Mouse (Mus musculus): ENCODE measurements around the gene A230050P20Rik. TPM values are rescaled to one million over a fixed set of nuclear protein-coding genes. Genes with fewer than 3 reads are reported as not detected.

A230050P20Rik gene
- polyA plus RNA-seq, 1 experiment = 25.3 TPM

- H3K27ac ChIP-seq (ENCODE audit: insufficient read depth, low read length) = no peak overlapping the region
- TF ChIP-seq CTCF (IDR thresholded peaks at IDR 0.05; ENCODE audit: borderline replicate concordance, insufficient read depth, low read length) (no peak), POLR2A (IDR thresholded peaks at IDR 0.05; ENCODE audit: low read depth, low read length) (no peak)
Observed at GRCm38 (mm10) chr9:20838931-20839330, 29.5 kb upstream of the A230050P20Rik start.

DNA sequence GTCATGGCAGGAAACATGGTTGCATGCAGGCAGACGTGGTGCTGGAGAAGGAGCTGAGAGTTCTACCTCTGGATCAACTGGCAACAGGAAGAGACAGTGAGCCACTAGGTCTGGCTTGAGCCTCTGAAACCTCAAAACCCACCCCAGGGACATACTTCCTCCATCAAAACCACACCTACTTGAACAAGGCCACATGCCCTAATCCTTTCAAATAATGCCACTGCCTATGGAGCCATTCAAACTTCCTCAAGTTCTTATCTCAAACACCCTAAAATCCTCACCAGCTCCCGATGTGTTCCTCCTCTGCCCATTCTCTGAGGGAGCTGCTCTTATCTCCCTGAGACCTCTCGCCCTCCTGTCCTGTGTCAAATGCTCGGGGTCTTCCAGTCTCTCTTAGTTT is 26.2 kb upstream of the A230050P20Rik start:
- Histone ChIP-seq H3K4me3 (ENCODE audit: insufficient read depth, low read length) (no peak overlapping the region), H3K27ac (ENCODE audit: insufficient read depth, low read length) (no peak overlapping the region), H3K4me1 (ENCODE audit: control insufficient read depth, insufficient read depth, low read length) (no peaks in the 10 kb centered on the region)
- no peak for TF ChIP-seq CTCF (IDR thresholded peaks at IDR 0.05; ENCODE audit: borderline replicate concordance, insufficient read depth, low read length)
- TF ChIP-seq POLR2A (IDR thresholded peaks at IDR 0.05; ENCODE audit: low read depth, low read length) = no peak

More at GRCm38 (mm10) chr9:20838931-20839330, 29.5 kb upstream of the A230050P20Rik start:
- Histone ChIP-seq H3K4me1 (ENCODE audit: control insufficient read depth, insufficient read depth, low read length) (no peaks in the 10 kb centered on the region), H3K4me3 (ENCODE audit: insufficient read depth, low read length) (no peak overlapping the region)

- no peak for TF ChIP-seq POLR2A (IDR thresholded peaks at IDR 0.05; ENCODE audit: low read depth, low read length)
- TF ChIP-seq CTCF (IDR thresholded peaks at IDR 0.05; ENCODE audit: borderline replicate concordance, insufficient read depth, low read length) = no peak
- Histone ChIP-seq H3K27ac (ENCODE audit: insufficient read depth, low read length) (no peak overlapping the region), H3K4me1 (ENCODE audit: control insufficient read depth, insufficient read depth, low read length) (no peaks in the 10 kb centered on the region), H3K4me3 (ENCODE audit: insufficient read depth, low read length) (no peak overlapping the region)
Observed at GRCm38 (mm10) chr9:20842670-20843069, 25.8 kb upstream of the A230050P20Rik start.

- H3K4me1 ChIP-seq (ENCODE audit: control insufficient read depth, insufficient read depth, low read length) = no peaks in the 10 kb centered on the region
- no peak overlapping the region for H3K4me3 ChIP-seq (ENCODE audit: insufficient read depth, low read length)
- no peak overlapping the region for H3K27ac ChIP-seq (ENCODE audit: insufficient read depth, low read length)
- TF ChIP-seq CTCF (IDR thresholded peaks at IDR 0.05; ENCODE audit: borderline replicate concordance, insufficient read depth, low read length) = no peak
- no peak for TF ChIP-seq POLR2A (IDR thresholded peaks at IDR 0.05; ENCODE audit: low read depth, low read length)
Observed at GRCm38 (mm10) chr9:20850179-20850578, 18.3 kb upstream of the A230050P20Rik start.

DNA sequence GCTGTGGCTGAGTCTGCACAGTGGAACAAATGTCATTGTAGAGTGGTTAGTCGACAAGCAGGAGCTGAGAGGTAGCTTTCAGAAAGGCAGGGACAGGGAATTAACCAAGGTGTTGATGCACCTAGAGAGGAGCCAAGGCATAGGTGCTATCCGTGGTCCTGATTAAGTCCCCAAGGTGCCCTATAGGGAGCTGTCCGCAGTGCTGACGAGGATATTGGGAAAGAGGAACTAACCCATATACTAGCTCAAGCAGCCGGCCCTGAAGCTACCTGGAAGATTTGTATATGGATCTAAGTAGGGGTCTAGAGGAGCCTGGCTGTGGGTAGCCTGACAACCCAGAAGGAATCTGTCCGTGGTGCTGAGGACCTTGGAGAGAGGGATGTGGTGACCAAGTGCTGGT is 11.3 kb upstream of the A230050P20Rik start:
- TF ChIP-seq POLR2A (IDR thresholded peaks at IDR 0.05; ENCODE audit: low read depth, low read length) = no peak
- no peak for TF ChIP-seq CTCF (IDR thresholded peaks at IDR 0.05; ENCODE audit: borderline replicate concordance, insufficient read depth, low read length)

GRCm38 (mm10) chr9:20859926-20860325 is 8.5 kb upstream of the A230050P20Rik start:
- Histone ChIP-seq H3K4me1 (ENCODE audit: control insufficient read depth, insufficient read depth, low read length) (no peaks in the 10 kb centered on the region; the same call in 1 of the 2 replicates), H3K27ac (ENCODE audit: insufficient read depth, low read length) (no peak overlapping the region), H3K4me3 (ENCODE audit: insufficient read depth, low read length) (no peak overlapping the region)
- TF ChIP-seq CTCF (IDR thresholded peaks at IDR 0.05; ENCODE audit: borderline replicate concordance, insufficient read depth, low read length) = no peak
- no peak for TF ChIP-seq POLR2A (IDR thresholded peaks at IDR 0.05; ENCODE audit: low read depth, low read length)

More for the DNA sequence above, 11.3 kb upstream of the A230050P20Rik start:
- Histone ChIP-seq H3K4me3 (ENCODE audit: insufficient read depth, low read length) (no peak overlapping the region), H3K27ac (ENCODE audit: insufficient read depth, low read length) (no peak overlapping the region), H3K4me1 (ENCODE audit: control insufficient read depth, insufficient read depth, low read length) (no peaks in the 10 kb centered on the region; the same call in 1 of the 2 replicates)

- Histone ChIP-seq H3K4me1 (ENCODE audit: control insufficient read depth, insufficient read depth, low read length) (no peaks in the 10 kb centered on the region; the same call in 1 of the 2 replicates), H3K4me3 (ENCODE audit: insufficient read depth, low read length) (no peak overlapping the region), H3K27ac (ENCODE audit: insufficient read depth, low read length) (peak overlapping the region; percentile 15; the same call in 1 of the 2 replicates)
- TF ChIP-seq POLR2A (IDR thresholded peaks at IDR 0.05; ENCODE audit: low read depth, low read length) (no peak), CTCF (IDR thresholded peaks at IDR 0.05; ENCODE audit: borderline replicate concordance, insufficient read depth, low read length) (peak; percentile 7; the same call in 1 of the 2 replicates)
Observed at GRCm38 (mm10) chr9:20861821-20862220, 6.6 kb upstream of the A230050P20Rik start.

- no peaks in the 10 kb centered on the region; the same call in 1 of the 2 replicates for H3K4me1 ChIP-seq (ENCODE audit: control insufficient read depth, insufficient read depth, low read length)
- H3K27ac ChIP-seq (ENCODE audit: insufficient read depth, low read length) = no peak overlapping the region
- no peak overlapping the region for H3K4me3 ChIP-seq (ENCODE audit: insufficient read depth, low read length)
- TF ChIP-seq CTCF (IDR thresholded peaks at IDR 0.05; ENCODE audit: borderline replicate concordance, insufficient read depth, low read length) = no peak
- no peak for TF ChIP-seq POLR2A (IDR thresholded peaks at IDR 0.05; ENCODE audit: low read depth, low read length)
Observed at GRCm38 (mm10) chr9:20862225-20862624, 6.2 kb upstream of the A230050P20Rik start.

- Histone ChIP-seq H3K27ac (ENCODE audit: insufficient read depth, low read length) (no peak overlapping the region), H3K4me3 (ENCODE audit: insufficient read depth, low read length) (no peak overlapping the region), H3K4me1 (ENCODE audit: control insufficient read depth, insufficient read depth, low read length) (no peaks in the 10 kb centered on the region; the same call in 1 of the 2 replicates)
- no peak for TF ChIP-seq CTCF (IDR thresholded peaks at IDR 0.05; ENCODE audit: borderline replicate concordance, insufficient read depth, low read length)
- TF ChIP-seq POLR2A (IDR thresholded peaks at IDR 0.05; ENCODE audit: low read depth, low read length) = no peak
Observed at GRCm38 (mm10) chr9:20866879-20867278, 1.6 kb upstream of the A230050P20Rik start.

DNA sequence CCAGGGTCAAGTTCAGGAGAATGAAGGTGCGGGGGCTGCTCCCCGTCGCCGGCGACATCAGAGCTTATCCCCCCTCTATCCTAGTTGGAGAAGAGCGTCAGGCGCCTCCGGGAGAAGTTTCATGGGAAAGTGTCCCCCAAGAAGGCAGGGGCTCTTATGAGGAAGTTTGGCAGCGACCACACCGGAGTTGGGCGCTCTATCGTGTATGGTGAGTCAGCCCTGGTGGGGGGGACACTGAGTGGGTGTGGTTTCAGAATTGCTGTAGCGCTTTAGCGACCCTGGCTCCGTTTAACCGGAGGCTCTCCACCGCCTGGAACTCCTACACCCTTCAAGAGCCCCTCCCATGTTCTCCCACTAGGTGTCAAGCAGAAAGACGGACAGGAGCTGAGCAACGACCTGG is 804 bp downstream of the A230050P20Rik start:
- TF ChIP-seq POLR2A (IDR thresholded peaks at IDR 0.05; ENCODE audit: low read depth, low read length) = no peak
- TF ChIP-seq CTCF (IDR thresholded peaks at IDR 0.05; ENCODE audit: borderline replicate concordance, insufficient read depth, low read length) = no peak
- Histone ChIP-seq H3K4me3 (ENCODE audit: insufficient read depth, low read length) (peak overlapping the region; percentile 47), H3K27ac (ENCODE audit: insufficient read depth, low read length) (no peak overlapping the region), H3K4me1 (ENCODE audit: control insufficient read depth, insufficient read depth, low read length) (no peaks in the 10 kb centered on the region)

Data from embryonic fibroblast, embryonic 13.5 days (primary cell).